Mouse (Mus musculus): ENCODE results near the gene Rab1b. TPM values are rescaled to one million over a fixed set of nuclear protein-coding genes. Genes with fewer than 3 reads are reported as not detected.

Gene Rab1b
- polyA plus RNA-seq, 1 experiment, result 123 TPM

GRCm38 (mm10) chr19:5053909-5054308 is 53.0 kb downstream of the Rab1b start:
- peaks cover 13% of the 10 kb centered on the region for H3K4me1 ChIP-seq (ENCODE audit: control insufficient read depth, insufficient read depth, low read length)
- H3K4me3 ChIP-seq (ENCODE audit: insufficient read depth, low read length), result no peak overlapping the region
- TF ChIP-seq POLR2A (IDR thresholded peaks at IDR 0.05; ENCODE audit: low read depth, low read length) (peak; percentile 67), CTCF (IDR thresholded peaks at IDR 0.05; ENCODE audit: borderline replicate concordance, insufficient read depth, low read length) (peak; percentile 56)
- peak overlapping the region; percentile 86 for H3K27ac ChIP-seq (ENCODE audit: insufficient read depth, low read length)

- peak overlapping the region; percentile 69 for H3K4me3 ChIP-seq (ENCODE audit: insufficient read depth, low read length)
- TF ChIP-seq CTCF (IDR thresholded peaks at IDR 0.05; ENCODE audit: borderline replicate concordance, insufficient read depth, low read length) (no peak), POLR2A (IDR thresholded peaks at IDR 0.05; ENCODE audit: low read depth, low read length) (no peak)
- H3K27ac ChIP-seq (ENCODE audit: insufficient read depth, low read length), result peak overlapping the region; percentile 10; the same call in 1 of the 2 replicates
- H3K4me1 ChIP-seq (ENCODE audit: control insufficient read depth, insufficient read depth, low read length), result peaks cover 5% of the 10 kb centered on the region
Measured at GRCm38 (mm10) chr19:5052853-5053252, 54.0 kb downstream of the Rab1b start.

- TF ChIP-seq CTCF (IDR thresholded peaks at IDR 0.05; ENCODE audit: borderline replicate concordance, insufficient read depth, low read length), result no peak
- peak; percentile 34; the same call in 1 of the 2 replicates for TF ChIP-seq POLR2A (IDR thresholded peaks at IDR 0.05; ENCODE audit: low read depth, low read length)
- Histone ChIP-seq H3K4me3 (ENCODE audit: insufficient read depth, low read length) (peak overlapping the region; percentile 69), H3K4me1 (ENCODE audit: control insufficient read depth, insufficient read depth, low read length) (0 out of 2 replicates have a peak, but pooled peaks cover 2% of the 10 kb centered on the region), H3K27ac (ENCODE audit: insufficient read depth, low read length) (peak overlapping the region; percentile 10)
Measured at GRCm38 (mm10) chr19:5052166-5052822, 54.6 kb downstream of the Rab1b start.

GRCm38 (mm10) chr19:5051515-5051914 is 55.4 kb downstream of the Rab1b start:
- TF ChIP-seq CTCF (IDR thresholded peaks at IDR 0.05; ENCODE audit: borderline replicate concordance, insufficient read depth, low read length) (no peak), POLR2A (IDR thresholded peaks at IDR 0.05; ENCODE audit: low read depth, low read length) (peak; percentile 42; the same call in 1 of the 2 replicates)
- Histone ChIP-seq H3K4me3 (ENCODE audit: insufficient read depth, low read length) (peak overlapping the region; percentile 69), H3K4me1 (ENCODE audit: control insufficient read depth, insufficient read depth, low read length) (0 out of 2 replicates have a peak, but pooled peaks cover 2% of the 10 kb centered on the region), H3K27ac (ENCODE audit: insufficient read depth, low read length) (peak overlapping the region; percentile 87)

- no peak; the same call in 1 of the 2 replicates for TF ChIP-seq POLR2A (IDR thresholded peaks at IDR 0.05; ENCODE audit: low read depth, low read length)
- no peak for TF ChIP-seq CTCF (IDR thresholded peaks at IDR 0.05; ENCODE audit: borderline replicate concordance, insufficient read depth, low read length)
- H3K27ac ChIP-seq (ENCODE audit: insufficient read depth, low read length), result peak overlapping the region; percentile 87
- H3K4me3 ChIP-seq (ENCODE audit: insufficient read depth, low read length), result peak overlapping the region; percentile 69
- 0 out of 2 replicates have a peak, but pooled peaks cover 2% of the 10 kb centered on the region for H3K4me1 ChIP-seq (ENCODE audit: control insufficient read depth, insufficient read depth, low read length)
Measured at GRCm38 (mm10) chr19:5051031-5051430, 55.8 kb downstream of the Rab1b start.

GRCm38 (mm10) chr19:5050047-5050905 is 56.6 kb downstream of the Rab1b start, which contains the start of gene Rin1:
Gene Rin1, plus strand, starts transcription at chr19:5050481.
- Histone ChIP-seq H3K4me3 (ENCODE audit: insufficient read depth, low read length) (peak within 1 kb of the TSS; percentile 69), H3K4me1 (ENCODE audit: control insufficient read depth, insufficient read depth, low read length) (0 out of 2 replicates have a peak, but pooled peaks cover 7% of the 10 kb centered on the region), H3K27ac (ENCODE audit: insufficient read depth, low read length) (peak within 1 kb of the TSS; percentile 87)
- TF ChIP-seq POLR2A (IDR thresholded peaks at IDR 0.05; ENCODE audit: low read depth, low read length) (peak; percentile 88), CTCF (IDR thresholded peaks at IDR 0.05; ENCODE audit: borderline replicate concordance, insufficient read depth, low read length) (no peak)

- Histone ChIP-seq H3K4me3 (ENCODE audit: insufficient read depth, low read length) (no peak overlapping the region), H3K27ac (ENCODE audit: insufficient read depth, low read length) (peak overlapping the region; percentile 65), H3K4me1 (ENCODE audit: control insufficient read depth, insufficient read depth, low read length) (0 out of 2 replicates have a peak, but pooled peaks cover 7% of the 10 kb centered on the region)
- no peak for TF ChIP-seq POLR2A (IDR thresholded peaks at IDR 0.05; ENCODE audit: low read depth, low read length)
- no peak for TF ChIP-seq CTCF (IDR thresholded peaks at IDR 0.05; ENCODE audit: borderline replicate concordance, insufficient read depth, low read length)
Measured at GRCm38 (mm10) chr19:5049325-5049724, 57.5 kb downstream of the Rab1b start.

Other genes starting within 250 kb of the Rab1b start
- 1.4 and 1.5 TPM in 2 replicates for gene Actn3, start 229.2 kb downstream of the Rab1b start, polyA plus RNA-seq (2011; ENCODE audit: insufficient read length, low read depth, missing spikeins)
- 9.5 and 11.1 TPM in 2 replicates for gene Zdhhc24, start 228.4 kb downstream of the Rab1b start, polyA plus RNA-seq (2011; ENCODE audit: insufficient read length, low read depth, missing spikeins)
- 1.7 and 4.0 TPM in 2 replicates for gene Bbs1, start 200.4 kb downstream of the Rab1b start, polyA plus RNA-seq (2011; ENCODE audit: insufficient read length, low read depth, missing spikeins)
- 74.9 and 81.0 TPM in 2 replicates for gene Dpp3, start 178.8 kb downstream of the Rab1b start, polyA plus RNA-seq (2011; ENCODE audit: insufficient read length, low read depth, missing spikeins)
- 0.99 and 2.5 TPM in 2 replicates for gene Peli3, start 163.9 kb downstream of the Rab1b start, polyA plus RNA-seq (2011; ENCODE audit: insufficient read length, low read depth, missing spikeins)
- gene Mrpl11, start 144.9 kb downstream of the Rab1b start, polyA plus RNA-seq (2011; ENCODE audit: insufficient read length, low read depth, missing spikeins), result 67.0 and 81.9 TPM in 2 replicates
- gene Npas4, start 116.8 kb downstream of the Rab1b start, polyA plus RNA-seq (2011; ENCODE audit: insufficient read length, low read depth, missing spikeins), result 4.5 and 7.4 TPM in 2 replicates
- gene Slc29a2, start 83.2 kb downstream of the Rab1b start, polyA plus RNA-seq (2011; ENCODE audit: insufficient read length, low read depth, missing spikeins), result 6.0 and 8.0 TPM in 2 replicates
- 31.4 and 33.5 TPM in 2 replicates for gene B4gat1, start 68.2 kb downstream of the Rab1b start, polyA plus RNA-seq (2011; ENCODE audit: insufficient read length, low read depth, missing spikeins)
- 0.60 and 1.5 TPM in 2 replicates for gene AC124502.3, start 68.2 kb downstream of the Rab1b start, polyA plus RNA-seq (2011; ENCODE audit: insufficient read length, low read depth, missing spikeins)
- gene Brms1, start 65.7 kb downstream of the Rab1b start, polyA plus RNA-seq (2011; ENCODE audit: insufficient read length, low read depth, missing spikeins), result 12.9 and 14.5 TPM in 2 replicates
- 60.2 and 82.9 TPM in 2 replicates for gene Rin1, start 56.6 kb downstream of the Rab1b start, polyA plus RNA-seq (2011; ENCODE audit: insufficient read length, low read depth, missing spikeins)
- 202 and 292 TPM in 2 replicates for gene Cd248, start 39.0 kb downstream of the Rab1b start, polyA plus RNA-seq (2011; ENCODE audit: insufficient read length, low read depth, missing spikeins)
- gene Tmem151a, start 21.5 kb downstream of the Rab1b start, polyA plus RNA-seq (2011; ENCODE audit: insufficient read length, low read depth, missing spikeins), result 6.0 and 7.2 TPM in 2 replicates
- 94.1 and 96.4 TPM in 2 replicates for gene Yif1a, start 18.5 kb downstream of the Rab1b start, polyA plus RNA-seq (2011; ENCODE audit: insufficient read length, low read depth, missing spikeins)
- gene Cnih2, start 8.6 kb downstream of the Rab1b start, polyA plus RNA-seq (2011; ENCODE audit: insufficient read length, low read depth, missing spikeins), result 4.7 and 5.2 TPM in 2 replicates
- gene Klc2, start 11.5 kb upstream of the Rab1b start, polyA plus RNA-seq (2011; ENCODE audit: insufficient read length, low read depth, missing spikeins), result 20.1 and 24.2 TPM in 2 replicates
- gene Pacs1, start 166.0 kb upstream of the Rab1b start, polyA plus RNA-seq (2011; ENCODE audit: insufficient read length, low read depth, missing spikeins), result 23.3 and 23.5 TPM in 2 replicates
- 126 and 140 TPM in 2 replicates for gene Sf3b2, start 188.4 kb upstream of the Rab1b start, polyA plus RNA-seq (2011; ENCODE audit: insufficient read length, low read depth, missing spikeins)
- 0.20 and 0.35 TPM in 2 replicates for gene Gal3st3, start 191.3 kb upstream of the Rab1b start, polyA plus RNA-seq (2011; ENCODE audit: insufficient read length, low read depth, missing spikeins)
- gene Catsper1, start 228.7 kb upstream of the Rab1b start, polyA plus RNA-seq (2011; ENCODE audit: insufficient read length, low read depth, missing spikeins), result not detected in 2 replicates
- gene Cst6, start 242.5 kb upstream of the Rab1b start, polyA plus RNA-seq (2011; ENCODE audit: insufficient read length, low read depth, missing spikeins), result 2.6 and 7.3 TPM in 2 replicates